Mouse (Mus musculus) lung, embryonic 14.5 days (tissue): Measurements from ENCODE around the gene Hivep2. TPM values are rescaled to one million over a fixed set of nuclear protein-coding genes. Genes with fewer than 3 reads are reported as not detected.

ENCODE experiments used
- ATAC-seq: fragments of 200-750 bp; cut with Nextera tagmentation; 2 replicates; pipeline ENCODE4 v1.8.0; 2017; ENCODE audit warnings: mild to moderate bottlenecking, moderate TSS enrichment, moderate library complexity; ENCODE audit not compliant: insufficient read depth
- DNase-seq: peaks from one replicate; pipeline ENCODE4 v3.0.0-alpha.2; 2015
- H3K27ac ChIP-seq: fragments of 300-500 bp; sonication (generic); 2 replicates; pipeline ENCODE4 v1.5.1; 2014; ENCODE audit warnings: low read depth, mild to moderate bottlenecking, moderate library complexity
- H3K27me3 ChIP-seq: fragments of 300-500 bp; sonication (generic); 2 replicates; pipeline ENCODE4 v1.6.1; 2014; ENCODE audit warnings: low read length, control low read depth; ENCODE audit not compliant: insufficient read depth
- H3K36me3 ChIP-seq: fragments of 300-500 bp; sonication (generic); 2 replicates; pipeline ENCODE4 v1.6.1; 2014; ENCODE audit warnings: control low read depth; ENCODE audit not compliant: insufficient read depth
- H3K4me1 ChIP-seq: fragments of 300-500 bp; sonication (generic); 2 replicates; pipeline ENCODE4 v1.6.1; 2014; ENCODE audit warnings: antibody characterized with exemption, control low read depth; ENCODE audit not compliant: insufficient read depth
- H3K4me2 ChIP-seq: fragments of 300-500 bp; sonication (generic); 2 replicates; pipeline ENCODE4 v1.6.1; 2014; ENCODE audit warnings: mild to moderate bottlenecking
- H3K4me3 ChIP-seq: fragments of 300-500 bp; sonication (generic); 2 replicates; pipeline ENCODE4 v1.5.1; 2014; ENCODE audit warnings: low read depth, low read length
- H3K9ac ChIP-seq: fragments of 300-500 bp; sonication (generic); 2 replicates; pipeline ENCODE4 v1.6.1; 2014
- H3K9me3 ChIP-seq: fragments of 300-500 bp; sonication (generic); 2 replicates; pipeline ENCODE4 v1.6.1; 2016; ENCODE audit warnings: low read depth, low read length, control low read depth
- CTCF ChIP-seq: IDR thresholded peaks from 2 replicates; pipeline ENCODE4 v1.5.1; 2016; ENCODE audit warnings: antibody characterized with exemption, low read depth
- WGBS: fragments of 180-500 bp; shearing (Covaris S2); extraction: QIAGEN DNeasy Blood & Tissue Kit; methylation state at CpG from one replicate; pipeline ENCODE4 v1.1.7; 2014; 5-methylcytosine and 5-hydroxymethylcytosine counted together
- polyA plus RNA-seq: library from polyadenylated mRNA; unstranded; fragments of >200 nt; fragmentation: Nextera tagmentation; extraction: Ambion mirVana; gene quantifications from 2 replicates; pipeline ENCODE4 v1.2.1, GENCODE M21; 2014

The Hivep2 gene
- polyA plus RNA-seq, 1 experiment from 2014 or later, result 5.3 TPM

DNA sequence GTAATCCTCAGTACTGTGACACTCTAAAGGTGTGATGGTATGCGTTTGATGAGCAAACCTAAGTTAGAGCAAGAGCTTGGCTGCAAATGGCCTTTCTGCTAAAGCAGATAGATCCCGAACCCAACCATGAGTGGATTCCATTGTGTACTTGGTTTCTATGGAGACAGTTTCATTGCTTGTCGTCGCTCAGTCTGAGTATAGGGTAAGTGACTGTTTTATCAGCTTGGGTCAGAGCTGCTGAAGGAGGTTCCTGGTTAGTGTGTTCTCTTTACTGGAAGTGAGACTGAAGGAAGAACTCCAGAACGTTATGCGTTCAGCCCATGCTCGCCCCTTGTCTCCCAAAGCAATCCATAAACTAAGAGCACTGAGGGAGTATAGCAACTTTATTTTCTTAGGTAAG, 54.4 kb downstream of the Hivep2 start:
- Histone ChIP-seq H3K27ac (no peak overlapping the region), H3K4me2 (no peak overlapping the region), H3K9ac (no peak overlapping the region), H3K27me3 (no peaks in the 10 kb centered on the region), H3K4me3 (no peak overlapping the region), H3K4me1 (no peaks in the 10 kb centered on the region), H3K36me3 (no peaks in the 10 kb centered on the region), H3K9me3 (no peaks in the 10 kb centered on the region)
- TF ChIP-seq CTCF, result no peak
- ATAC-seq (0 out of 2 replicates have a peak, but pooled peaks have one; percentile 44), DNase-seq (no peak)
- 40% methylated on average over 7 of the region's 7 CpGs for whole genome bisulfite sequencing

DNA sequence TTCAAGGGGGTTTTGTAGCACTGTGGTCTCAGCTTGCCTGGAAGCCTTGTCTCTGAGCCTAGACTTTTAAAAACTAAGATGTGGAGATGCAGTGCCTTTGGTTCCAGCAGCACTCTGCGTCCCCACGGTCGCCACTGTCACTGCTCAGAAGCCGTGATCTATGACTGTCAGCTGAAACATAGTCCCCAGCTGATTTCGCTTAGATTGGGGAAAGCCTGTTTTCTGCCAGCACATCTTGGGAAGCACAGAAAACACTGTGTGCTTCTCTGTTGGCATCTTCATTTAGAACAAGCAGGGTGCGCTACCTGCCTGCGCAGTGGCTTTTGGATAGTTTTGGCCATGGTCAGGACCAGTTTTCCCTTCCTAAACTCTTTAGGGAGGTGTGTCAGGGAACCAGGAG, 59.1 kb downstream of the Hivep2 start:
- ATAC-seq (no peak), DNase-seq (no peak)
- H3K9me3 ChIP-seq, result no peaks in the 10 kb centered on the region
- no peak overlapping the region for H3K27ac ChIP-seq
- H3K4me2 ChIP-seq, result no peak overlapping the region
- no peak overlapping the region for H3K4me3 ChIP-seq
- H3K4me1 ChIP-seq, result no peaks in the 10 kb centered on the region
- 80% methylated on average over 7 of the region's 7 CpGs for WGBS
- no peak for TF ChIP-seq CTCF
- no peaks in the 10 kb centered on the region for H3K36me3 ChIP-seq
- H3K27me3 ChIP-seq, result no peaks in the 10 kb centered on the region
- H3K9ac ChIP-seq, result no peak overlapping the region

DNA sequence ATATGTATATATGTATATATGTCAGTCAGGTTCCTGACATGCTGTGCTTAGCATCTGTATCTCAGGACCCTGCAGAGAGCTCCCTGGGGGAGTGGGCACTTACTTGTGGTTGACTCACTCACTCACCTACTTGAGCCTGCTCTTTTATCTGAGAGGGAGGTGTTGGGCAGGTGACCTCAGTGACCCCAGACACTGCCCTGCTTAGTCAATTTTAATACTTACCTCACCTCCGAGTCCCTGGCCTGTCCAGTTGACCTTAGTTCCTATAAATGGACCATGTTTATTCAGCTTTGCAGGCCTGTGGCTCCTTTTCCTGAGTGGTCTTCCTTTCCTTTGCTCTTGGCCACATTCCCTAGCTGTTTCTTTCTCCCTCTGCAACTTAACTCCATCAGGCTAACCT, 61.9 kb downstream of the Hivep2 start:
- H3K4me2 ChIP-seq, result no peak overlapping the region
- no peak for ATAC-seq
- no peak overlapping the region for H3K27ac ChIP-seq
- H3K9ac ChIP-seq, result no peak overlapping the region
- TF ChIP-seq CTCF, result no peak
- H3K36me3 ChIP-seq, result no peaks in the 10 kb centered on the region
- H3K4me1 ChIP-seq, result no peaks in the 10 kb centered on the region
- no peaks in the 10 kb centered on the region for H3K27me3 ChIP-seq
- no peak overlapping the region for H3K4me3 ChIP-seq
- no peak for DNase-seq
- H3K9me3 ChIP-seq, result no peaks in the 10 kb centered on the region
- WGBS, result 56% methylated on average over 1 of the region's 1 CpGs

DNA sequence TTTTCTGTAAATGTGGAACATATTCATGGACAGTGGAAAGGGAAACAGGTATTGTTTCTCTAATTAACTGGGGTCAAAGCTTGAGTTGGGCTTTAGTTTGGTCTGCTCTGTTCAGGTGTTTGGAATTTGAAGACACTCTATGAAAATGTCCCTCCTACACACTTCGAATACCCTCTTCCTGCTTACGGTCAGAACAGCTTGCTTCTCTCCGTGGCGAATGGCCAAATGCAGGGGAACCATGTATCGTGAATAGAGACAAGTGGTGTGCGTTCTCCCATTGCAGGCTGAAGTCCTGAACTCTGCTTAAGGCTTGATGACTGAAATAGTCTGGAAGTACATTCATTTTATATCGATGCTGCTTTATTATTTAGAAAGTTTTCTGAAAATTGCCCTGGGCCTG, 63.1 kb downstream of the Hivep2 start:
- H3K27ac ChIP-seq, result no peak overlapping the region
- ATAC-seq (no peak), DNase-seq (no peak)
- WGBS, result 79% methylated on average over 7 of the region's 7 CpGs
- TF ChIP-seq CTCF, result no peak
- no peak overlapping the region for H3K4me2 ChIP-seq
- H3K9ac ChIP-seq, result no peak overlapping the region
- H3K36me3 ChIP-seq, result no peaks in the 10 kb centered on the region
- no peak overlapping the region for H3K4me3 ChIP-seq
- no peaks in the 10 kb centered on the region for H3K27me3 ChIP-seq
- no peaks in the 10 kb centered on the region for H3K9me3 ChIP-seq
- H3K4me1 ChIP-seq, result no peaks in the 10 kb centered on the region

DNA sequence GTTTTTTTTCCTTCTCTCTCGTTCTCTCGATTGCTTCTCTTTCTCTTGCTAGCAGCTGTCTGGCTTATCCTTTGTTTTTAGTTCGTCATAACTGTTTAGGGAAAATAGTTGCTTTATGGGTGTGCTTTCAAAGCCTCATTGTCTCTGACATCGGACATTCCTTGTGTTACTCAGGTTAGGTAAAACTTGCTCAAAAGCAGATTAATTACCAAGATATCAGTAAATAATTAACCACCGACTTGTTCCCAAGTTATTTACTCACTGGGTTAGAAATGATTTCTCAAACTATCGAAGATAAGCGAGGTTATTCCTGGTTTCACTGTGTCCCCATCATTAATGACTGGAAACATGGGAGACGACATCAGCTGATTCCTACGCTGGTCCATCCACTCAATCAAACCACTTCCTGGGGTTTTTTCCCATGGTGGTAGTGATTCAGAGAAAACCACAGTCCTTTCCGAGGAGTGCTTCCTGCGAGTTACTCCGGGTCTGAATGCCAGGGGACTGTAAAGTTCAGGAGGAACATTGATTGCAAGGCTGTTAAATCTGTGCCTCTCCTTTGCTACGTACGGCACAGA, 64.7 kb downstream of the Hivep2 start:
- no peak for TF ChIP-seq CTCF
- no peaks in the 10 kb centered on the region for H3K4me1 ChIP-seq
- no peak overlapping the region for H3K4me2 ChIP-seq
- H3K9ac ChIP-seq, result no peak overlapping the region
- no peak overlapping the region for H3K27ac ChIP-seq
- no peak for ATAC-seq
- no peaks in the 10 kb centered on the region for H3K36me3 ChIP-seq
- H3K27me3 ChIP-seq, result no peaks in the 10 kb centered on the region
- WGBS, result 80% methylated on average over 14 of the region's 14 CpGs
- DNase-seq, result no peak
- no peaks in the 10 kb centered on the region for H3K9me3 ChIP-seq
- H3K4me3 ChIP-seq, result no peak overlapping the region

DNA sequence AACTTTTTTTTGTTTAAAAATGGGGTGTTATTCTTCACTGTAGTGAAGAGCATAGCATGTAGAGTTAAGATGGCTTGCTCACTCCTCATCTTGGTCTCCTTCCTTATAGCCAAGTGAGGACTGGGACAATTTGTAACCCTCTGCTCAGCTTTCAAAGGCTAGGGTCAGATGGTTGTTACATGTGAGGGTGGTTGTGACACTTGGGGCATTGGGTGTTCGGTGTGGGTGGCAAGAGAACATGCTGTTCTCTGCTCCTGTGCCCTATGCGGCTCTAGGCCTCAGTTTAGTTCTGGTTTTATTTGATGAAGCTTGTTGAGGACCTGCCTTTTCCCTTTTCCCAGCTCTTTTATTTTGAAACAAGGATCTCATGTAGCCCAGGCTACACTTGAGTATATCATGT, 66.7 kb downstream of the Hivep2 start:
- H3K4me2 ChIP-seq, result no peak overlapping the region

DNA sequence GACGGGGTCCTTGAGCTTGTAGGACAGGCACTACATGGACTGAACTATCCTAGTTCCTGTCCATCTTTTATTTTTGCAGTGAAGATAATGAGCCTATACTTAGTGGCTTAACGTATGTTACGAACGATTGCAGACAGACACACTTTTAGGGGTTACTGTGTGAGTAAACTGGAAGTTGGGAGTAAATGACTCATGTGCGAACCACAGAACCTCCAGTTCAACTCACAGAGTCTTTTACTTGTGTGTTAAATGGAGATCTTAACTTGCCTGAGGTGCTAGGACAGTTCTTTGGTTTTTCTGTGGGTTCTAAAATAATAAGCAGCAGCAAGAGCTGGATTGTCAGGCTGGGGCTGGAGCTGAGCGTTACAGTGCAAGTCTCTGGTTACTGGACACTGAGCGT, 68.2 kb downstream of the Hivep2 start:
- no peak overlapping the region for H3K27ac ChIP-seq
- no peaks in the 10 kb centered on the region for H3K9me3 ChIP-seq
- H3K27me3 ChIP-seq, result no peaks in the 10 kb centered on the region
- WGBS, result 87% methylated on average over 7 of the region's 7 CpGs
- no peak overlapping the region for H3K9ac ChIP-seq
- DNase-seq (no peak), ATAC-seq (no peak)
- TF ChIP-seq CTCF, result no peak
- H3K4me1 ChIP-seq, result no peaks in the 10 kb centered on the region
- no peak overlapping the region for H3K4me3 ChIP-seq
- H3K4me2 ChIP-seq, result no peak overlapping the region
- no peaks in the 10 kb centered on the region for H3K36me3 ChIP-seq

More for the DNA sequence above, 66.7 kb downstream of the Hivep2 start:
- ATAC-seq (no peak), DNase-seq (no peak)
- Histone ChIP-seq H3K9ac (no peak overlapping the region), H3K36me3 (no peaks in the 10 kb centered on the region), H3K4me1 (no peaks in the 10 kb centered on the region), H3K27ac (no peak overlapping the region), H3K9me3 (no peaks in the 10 kb centered on the region), H3K4me3 (no peak overlapping the region), H3K27me3 (no peaks in the 10 kb centered on the region)
- 88% methylated on average over 2 of the region's 2 CpGs for WGBS
- TF ChIP-seq CTCF, result no peak

DNA sequence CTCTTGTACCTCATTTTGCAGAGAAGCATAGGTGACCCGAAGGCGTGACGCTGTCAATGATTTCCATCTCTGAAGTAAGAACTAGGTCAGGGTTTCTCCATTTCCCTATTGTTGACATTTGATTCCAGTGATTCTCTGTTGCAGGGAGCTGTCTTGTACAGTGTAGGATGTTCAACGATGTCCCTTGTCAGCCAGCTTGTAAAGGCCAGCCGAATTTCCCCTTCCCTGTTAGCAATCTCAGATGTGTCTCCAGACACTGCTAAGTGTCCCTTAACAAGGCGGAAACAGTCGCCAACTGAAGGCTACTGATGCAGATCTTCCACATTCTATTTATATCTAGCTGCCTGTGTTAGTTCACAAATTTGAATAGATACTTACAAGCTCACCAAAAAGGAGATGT, 68.9 kb downstream of the Hivep2 start:
- Histone ChIP-seq H3K36me3 (no peaks in the 10 kb centered on the region), H3K4me2 (no peak overlapping the region), H3K9me3 (no peaks in the 10 kb centered on the region), H3K27me3 (no peaks in the 10 kb centered on the region), H3K4me3 (no peak overlapping the region), H3K27ac (no peak overlapping the region), H3K4me1 (no peaks in the 10 kb centered on the region), H3K9ac (no peak overlapping the region)
- no peak for TF ChIP-seq CTCF
- WGBS, result 68% methylated on average over 7 of the region's 7 CpGs
- no peak for ATAC-seq
- no peak for DNase-seq
